Mouse (Mus musculus) lung, embryonic 14.5 days (tissue): Measurements from ENCODE around the gene Rora. TPM values are rescaled to one million over a fixed set of nuclear protein-coding genes. Genes with fewer than 3 reads are reported as not detected.
A peak's percentile ranks its signal among the peaks of the same experiment; 100 is the strongest.

ENCODE experiments used
- ATAC-seq: fragments of 200-750 bp; cut with Nextera tagmentation; 2 replicates; pipeline ENCODE4 v1.8.0; 2017; ENCODE audit warnings: mild to moderate bottlenecking, moderate TSS enrichment, moderate library complexity; ENCODE audit not compliant: insufficient read depth
- DNase-seq: peaks from one replicate; pipeline ENCODE4 v3.0.0-alpha.2; 2015
- H3K27ac ChIP-seq: fragments of 300-500 bp; sonication (generic); 2 replicates; pipeline ENCODE4 v1.5.1; 2014; ENCODE audit warnings: low read depth, mild to moderate bottlenecking, moderate library complexity
- H3K27me3 ChIP-seq: fragments of 300-500 bp; sonication (generic); 2 replicates; pipeline ENCODE4 v1.6.1; 2014; ENCODE audit warnings: low read length, control low read depth; ENCODE audit not compliant: insufficient read depth
- H3K36me3 ChIP-seq: fragments of 300-500 bp; sonication (generic); 2 replicates; pipeline ENCODE4 v1.6.1; 2014; ENCODE audit warnings: control low read depth; ENCODE audit not compliant: insufficient read depth
- H3K4me1 ChIP-seq: fragments of 300-500 bp; sonication (generic); 2 replicates; pipeline ENCODE4 v1.6.1; 2014; ENCODE audit warnings: antibody characterized with exemption, control low read depth; ENCODE audit not compliant: insufficient read depth
- H3K4me2 ChIP-seq: fragments of 300-500 bp; sonication (generic); 2 replicates; pipeline ENCODE4 v1.6.1; 2014; ENCODE audit warnings: mild to moderate bottlenecking
- H3K4me3 ChIP-seq: fragments of 300-500 bp; sonication (generic); 2 replicates; pipeline ENCODE4 v1.5.1; 2014; ENCODE audit warnings: low read depth, low read length
- H3K9ac ChIP-seq: fragments of 300-500 bp; sonication (generic); 2 replicates; pipeline ENCODE4 v1.6.1; 2014
- H3K9me3 ChIP-seq: fragments of 300-500 bp; sonication (generic); 2 replicates; pipeline ENCODE4 v1.6.1; 2016; ENCODE audit warnings: low read depth, low read length, control low read depth
- CTCF ChIP-seq: IDR thresholded peaks from 2 replicates; pipeline ENCODE4 v1.5.1; 2016; ENCODE audit warnings: antibody characterized with exemption, low read depth
- WGBS: fragments of 180-500 bp; shearing (Covaris S2); extraction: QIAGEN DNeasy Blood & Tissue Kit; methylation state at CpG from one replicate; pipeline ENCODE4 v1.1.7; 2014; 5-methylcytosine and 5-hydroxymethylcytosine counted together
- polyA plus RNA-seq: library from polyadenylated mRNA; unstranded; fragments of >200 nt; fragmentation: Nextera tagmentation; extraction: Ambion mirVana; gene quantifications from 2 replicates; pipeline ENCODE4 v1.2.1, GENCODE M21; 2014

Gene Rora
- polyA plus RNA-seq, 1 experiment from 2014 or later, result 5.9 TPM

DNA sequence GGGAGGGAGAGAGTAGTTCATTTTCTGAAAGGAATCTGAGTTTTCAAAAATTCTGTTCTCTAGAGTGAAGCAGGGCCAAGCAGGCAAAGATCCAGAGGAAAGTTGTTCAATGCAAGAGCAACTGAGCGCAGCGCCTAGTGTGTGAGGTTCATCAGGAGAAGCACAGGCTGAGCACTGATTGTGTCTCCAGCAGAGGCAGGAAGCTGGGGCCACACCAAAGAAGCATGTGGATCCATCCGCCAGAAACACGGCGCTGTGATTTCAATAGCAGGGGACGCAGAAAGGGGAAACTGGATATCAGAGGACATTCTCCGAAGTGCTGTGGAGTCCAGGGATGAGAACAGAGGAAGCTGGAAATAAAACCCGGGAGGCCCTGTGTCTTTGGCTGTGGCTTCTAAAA, 128.4 kb downstream of the Rora start:
- TF ChIP-seq CTCF, result no peak
- Histone ChIP-seq H3K4me3 (no peak overlapping the region), H3K4me2 (no peak overlapping the region), H3K9ac (no peak overlapping the region), H3K9me3 (no peaks in the 10 kb centered on the region), H3K36me3 (no peaks in the 10 kb centered on the region), H3K27ac (no peak overlapping the region), H3K27me3 (no peaks in the 10 kb centered on the region), H3K4me1 (no peaks in the 10 kb centered on the region)
- 60% methylated on average over 8 of the region's 8 CpGs for WGBS
- DNase-seq (no peak), ATAC-seq (no peak)

DNA sequence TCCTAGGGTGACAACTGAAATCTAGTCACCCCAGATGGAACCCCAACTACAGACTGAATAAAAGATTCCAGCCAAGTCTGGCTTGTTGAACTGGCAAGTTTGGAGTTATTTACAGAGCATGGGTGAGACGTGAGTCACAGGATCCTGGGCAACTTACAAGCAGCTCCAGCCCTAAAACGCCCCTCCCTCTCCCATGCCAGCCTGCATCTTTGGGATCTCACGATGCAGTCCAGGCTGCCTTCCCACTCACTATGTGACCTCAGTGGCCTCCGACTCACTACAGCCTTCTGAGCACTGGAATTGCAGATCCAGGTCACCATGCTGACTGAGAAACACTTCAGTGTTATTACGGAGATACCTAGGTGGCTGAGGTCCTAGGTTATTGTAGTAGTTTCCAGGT, 129.0 kb downstream of the Rora start:
- Histone ChIP-seq H3K36me3 (no peaks in the 10 kb centered on the region), H3K27me3 (no peaks in the 10 kb centered on the region), H3K9ac (no peak overlapping the region), H3K9me3 (no peaks in the 10 kb centered on the region), H3K4me3 (no peak overlapping the region), H3K4me2 (no peak overlapping the region), H3K4me1 (no peaks in the 10 kb centered on the region), H3K27ac (no peak overlapping the region)
- ATAC-seq, result no peak
- TF ChIP-seq CTCF, result no peak
- DNase-seq, result no peak
- WGBS, result 57% methylated on average over 5 of the region's 5 CpGs

DNA sequence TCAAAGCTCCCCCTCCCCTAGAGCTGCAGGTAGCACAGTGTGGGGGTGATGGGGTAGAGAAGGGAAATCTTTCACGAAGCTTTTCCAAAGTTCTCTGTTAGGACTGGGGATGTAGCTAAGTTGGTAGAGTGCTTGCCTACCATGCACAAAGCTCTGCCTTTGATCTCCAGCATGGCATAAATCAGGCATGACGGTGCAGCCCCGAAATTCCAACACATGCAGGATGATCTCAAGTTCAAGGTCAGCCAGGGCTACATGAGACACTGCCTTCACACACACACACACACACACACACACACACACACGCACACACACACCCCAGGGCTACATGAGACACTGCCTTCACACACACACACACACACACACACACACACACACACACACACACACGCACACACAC, 129.7 kb downstream of the Rora start:
- Histone ChIP-seq H3K4me1 (no peaks in the 10 kb centered on the region), H3K4me3 (no peak overlapping the region), H3K9ac (no peak overlapping the region), H3K36me3 (no peaks in the 10 kb centered on the region), H3K27me3 (no peaks in the 10 kb centered on the region), H3K27ac (no peak overlapping the region), H3K4me2 (no peak overlapping the region), H3K9me3 (no peaks in the 10 kb centered on the region)
- 53% methylated on average over 5 of the region's 5 CpGs for WGBS
- ATAC-seq (no peak), DNase-seq (no peak)
- TF ChIP-seq CTCF, result no peak

DNA sequence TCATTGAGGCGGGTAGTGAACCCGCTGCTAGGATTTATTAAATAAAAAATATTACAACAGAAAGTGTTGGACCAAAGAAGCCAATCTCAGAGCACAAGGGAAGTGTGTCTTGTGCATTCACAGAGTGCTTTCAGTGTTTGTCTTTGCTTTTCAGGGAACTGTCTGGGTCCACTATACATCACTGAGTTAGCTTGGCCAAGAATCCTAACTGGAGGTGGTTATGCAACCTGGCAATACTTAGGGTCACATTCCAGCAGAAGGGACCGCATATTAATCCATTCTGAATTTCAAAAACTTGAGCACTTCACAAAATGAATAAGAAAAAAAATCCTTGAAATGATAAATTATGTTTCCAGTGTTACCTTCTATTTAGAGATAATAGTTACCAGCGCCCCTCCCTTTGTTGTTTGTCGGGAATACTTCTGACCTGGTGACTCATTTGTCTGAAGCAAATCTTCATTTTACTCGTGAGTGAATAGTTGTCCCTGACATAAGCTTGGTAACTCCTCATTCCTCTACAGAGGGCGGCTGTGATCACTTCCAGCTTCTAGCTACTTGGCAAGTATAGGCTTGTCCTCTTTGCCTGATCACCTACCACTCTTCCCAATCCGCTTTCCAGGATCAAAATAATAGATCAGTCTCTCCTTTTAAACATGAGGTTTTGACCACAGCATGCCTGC, 133.2 kb downstream of the Rora start:
- H3K4me1 ChIP-seq, result peaks cover 3% of the 10 kb centered on the region; the same call in 1 of the 2 replicates
- ATAC-seq, result no peak

DNA sequence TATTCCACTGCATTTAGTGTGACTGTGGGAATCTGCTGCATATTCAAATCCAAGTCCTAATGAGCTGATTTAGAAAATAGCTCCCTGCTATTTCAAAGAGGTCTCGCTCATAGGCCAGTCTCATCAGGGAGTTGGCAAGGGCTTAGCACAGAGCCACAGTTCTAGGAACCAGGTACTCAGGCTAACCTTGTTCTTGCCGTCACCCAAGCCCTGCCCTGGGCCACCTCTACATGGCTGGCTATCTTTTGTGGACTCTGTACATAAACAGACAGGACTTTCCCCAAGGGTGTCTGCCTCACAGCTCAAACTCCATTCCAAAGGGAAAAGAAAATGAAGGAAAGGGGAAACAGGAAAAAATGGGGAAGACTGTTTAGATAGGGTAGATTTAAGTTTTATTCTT, 134.1 kb downstream of the Rora start:
- ATAC-seq, result no peak
- TF ChIP-seq CTCF, result no peak
- no peak for DNase-seq
- Histone ChIP-seq H3K4me1 (peaks cover 6% of the 10 kb centered on the region; the same call in 1 of the 2 replicates), H3K4me2 (no peak overlapping the region), H3K9ac (no peak overlapping the region), H3K27me3 (no peaks in the 10 kb centered on the region), H3K36me3 (no peaks in the 10 kb centered on the region), H3K27ac (no peak overlapping the region), H3K4me3 (no peak overlapping the region), H3K9me3 (no peaks in the 10 kb centered on the region)
- 76% methylated on average over 2 of the region's 2 CpGs for WGBS

More for the DNA sequence above, 133.2 kb downstream of the Rora start:
- H3K27ac ChIP-seq, result no peak overlapping the region
- no peaks in the 10 kb centered on the region for H3K9me3 ChIP-seq
- H3K4me2 ChIP-seq, result no peak overlapping the region
- WGBS, result 67% methylated on average over 8 of the region's 8 CpGs
- DNase-seq, result peak; percentile 33
- no peaks in the 10 kb centered on the region for H3K36me3 ChIP-seq
- no peak for TF ChIP-seq CTCF
- no peak overlapping the region for H3K9ac ChIP-seq
- no peak overlapping the region for H3K4me3 ChIP-seq
- no peaks in the 10 kb centered on the region for H3K27me3 ChIP-seq

DNA sequence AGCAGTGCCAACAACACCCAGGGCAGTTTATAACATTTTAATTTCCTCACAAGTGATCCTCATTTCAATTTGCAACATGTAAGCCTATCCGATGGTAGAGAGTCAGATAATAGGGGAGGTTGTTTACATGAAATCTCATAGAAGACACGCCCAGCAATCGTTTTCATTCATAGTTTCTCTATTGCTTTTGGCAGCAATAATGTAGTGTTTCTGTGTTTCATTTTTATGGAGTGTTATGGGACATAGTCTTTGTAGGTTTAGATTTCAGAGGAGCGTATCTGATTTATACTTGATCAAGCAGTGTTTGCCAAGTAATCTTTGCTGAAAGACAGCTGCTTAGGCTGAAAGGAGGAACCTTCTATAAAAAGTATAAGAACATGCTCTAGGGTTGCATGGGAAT, 137.3 kb downstream of the Rora start:
- 28% methylated on average over 4 of the region's 4 CpGs for WGBS
- ATAC-seq, result peak; percentile 58; the same call in 1 of the 2 replicates
- Histone ChIP-seq H3K9ac (no peak overlapping the region), H3K4me2 (no peak overlapping the region), H3K4me1 (peaks cover 6% of the 10 kb centered on the region; the same call in 1 of the 2 replicates), H3K27me3 (no peaks in the 10 kb centered on the region), H3K36me3 (no peaks in the 10 kb centered on the region), H3K4me3 (no peak overlapping the region), H3K9me3 (no peaks in the 10 kb centered on the region), H3K27ac (no peak overlapping the region)
- no peak for TF ChIP-seq CTCF
- DNase-seq, result peak; percentile 80

DNA sequence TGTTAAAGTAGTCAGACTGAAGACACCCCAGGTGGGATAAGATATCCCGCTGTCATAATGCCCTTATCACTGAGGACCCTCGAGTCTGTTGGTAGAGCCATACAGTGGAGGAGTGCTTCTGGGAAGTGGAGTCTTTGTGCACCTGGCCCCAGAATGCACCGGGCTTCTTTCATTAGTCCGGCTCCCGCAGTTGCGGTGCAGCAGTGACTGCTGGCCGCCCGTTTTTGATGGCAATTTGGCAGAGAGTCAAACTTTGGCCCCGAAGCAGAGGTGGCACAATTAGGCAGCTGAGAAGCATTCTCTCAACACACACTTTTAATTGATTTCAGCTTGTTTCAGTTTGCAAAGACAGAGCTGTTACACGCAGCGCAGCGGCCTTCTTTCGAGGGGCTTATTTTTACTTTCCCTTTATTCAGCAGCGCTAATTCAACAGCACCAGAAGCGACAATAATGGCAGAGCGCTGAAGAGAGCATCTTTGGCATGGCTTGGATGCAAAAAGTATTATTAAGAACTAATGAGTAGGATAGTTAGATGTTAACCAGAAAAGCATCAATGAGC, 138.5 kb downstream of the Rora start:
- Histone ChIP-seq H3K27ac (no peak overlapping the region), H3K4me2 (no peak overlapping the region), H3K4me1 (peaks cover 6% of the 10 kb centered on the region; the same call in 1 of the 2 replicates), H3K9me3 (no peaks in the 10 kb centered on the region), H3K27me3 (no peaks in the 10 kb centered on the region), H3K36me3 (no peaks in the 10 kb centered on the region), H3K9ac (no peak overlapping the region), H3K4me3 (no peak overlapping the region)
- ATAC-seq (no peak), DNase-seq (no peak)
- whole genome bisulfite sequencing, result 64% methylated on average over 16 of the region's 16 CpGs
- no peak for TF ChIP-seq CTCF
